Mouse (Mus musculus): ENCODE measurements around the gene Adssl1. TPM values are rescaled to one million over a fixed set of nuclear protein-coding genes. Genes with fewer than 3 reads are reported as not detected.

Adssl1 gene
- total RNA-seq (2012; rRNA removed): 9.4 and 10.7 TPM in 2 replicates
- 10.2 and 11.8 TPM in 2 replicates for total RNA-seq (2014; rRNA removed)
- polyA plus RNA-seq (2012; ENCODE audit: insufficient read length, low read depth): 29.4 and 37.1 TPM in 2 replicates

DNA sequence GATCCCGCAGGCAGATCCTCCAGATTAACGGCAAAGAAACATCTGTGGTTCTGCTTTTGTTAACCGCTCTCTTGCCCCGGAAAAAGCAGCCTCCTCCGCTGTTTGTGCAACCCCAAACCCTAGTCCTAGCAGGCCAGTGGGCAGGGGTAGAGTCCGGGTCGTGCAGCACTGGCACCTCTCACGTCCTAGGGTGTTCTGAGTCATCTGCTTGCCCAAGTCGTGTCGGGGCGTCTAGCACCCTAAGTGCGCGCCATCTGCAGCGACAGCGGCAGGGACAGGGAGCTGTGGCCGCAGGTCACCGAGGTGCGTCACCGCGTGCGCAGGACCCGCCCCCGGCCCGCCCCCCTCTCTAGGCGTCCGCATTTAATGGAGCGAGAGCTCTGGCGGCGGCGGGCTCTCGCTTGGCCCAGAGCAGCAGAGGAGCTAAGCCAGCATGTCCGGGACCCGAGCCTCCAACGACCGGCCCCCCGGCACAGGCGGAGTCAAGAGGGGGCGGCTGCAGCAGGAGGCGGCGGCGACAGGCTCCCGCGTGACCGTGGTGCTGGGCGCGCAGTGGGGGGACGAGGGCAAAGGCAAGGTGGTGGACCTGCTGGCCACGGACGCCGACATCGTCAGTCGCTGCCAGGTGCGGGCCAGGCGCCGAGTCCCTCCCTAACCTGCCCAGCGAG is at the start of gene Adssl1:
Adssl1 (plus strand) TSS at position 360 of the 668 bp plus-strand sequence.
- H3K4me1 ChIP-seq (ENCODE audit: control insufficient read depth in 1 of 2, insufficient read depth in 2 of 2): peaks cover 40 to 94% of the 10 kb centered on the region in 2 experiments
- TF ChIP-seq RAD21 (IDR thresholded peaks at IDR 0.05; ENCODE audit: low read depth, low read length): no peak
- no peak for TF ChIP-seq POLR2AphosphoS2 (IDR thresholded peaks at IDR 0.05; ENCODE audit: low read depth, low read length)
- TF ChIP-seq UBTF (IDR thresholded peaks at IDR 0.05; ENCODE audit: low read depth, low read length): no peak
- TF ChIP-seq MYC (IDR thresholded peaks at IDR 0.05; ENCODE audit: low read depth, low read length): no peak
- TF ChIP-seq ELF1 (IDR thresholded peaks at IDR 0.05; ENCODE audit: low read depth, low read length): 0 out of 2 replicates have a peak, but pooled peaks have one; percentile 4
- TF ChIP-seq ZNF384 (IDR thresholded peaks at IDR 0.05; ENCODE audit: low read depth, low read length): no peak
- no peak for TF ChIP-seq CHD1 (IDR thresholded peaks at IDR 0.05; ENCODE audit: low read depth, low read length)
- TF ChIP-seq USF1 (IDR thresholded peaks at IDR 0.05; ENCODE audit: low read depth, low read length): no peak
- TF ChIP-seq NELFE (IDR thresholded peaks at IDR 0.05; ENCODE audit: low read depth, low read length): peak; percentile 85
- peak; percentile 92 for TF ChIP-seq ZMIZ1 (IDR thresholded peaks at IDR 0.05; ENCODE audit: low read depth, low read length)
- no peak for TF ChIP-seq USF2 (conservative IDR thresholded peaks at IDR 0.05; ENCODE audit: low read depth, low read length)
- TF ChIP-seq PAX5 (IDR thresholded peaks at IDR 0.05; ENCODE audit: low read length): no peak
- no peak for TF ChIP-seq ETS1 (conservative IDR thresholded peaks at IDR 0.05; ENCODE audit: low read depth, low read length)
- no peak for TF ChIP-seq JUND (conservative IDR thresholded peaks at IDR 0.05; ENCODE audit: low read depth, low read length)
- no peak for TF ChIP-seq JUN (IDR thresholded peaks at IDR 0.05; ENCODE audit: insufficient read depth, low read depth, low read length)
- peak; percentile 80 for TF ChIP-seq NRF1 (IDR thresholded peaks at IDR 0.05; ENCODE audit: low read depth, low read length)
- TF ChIP-seq HCFC1 (IDR thresholded peaks at IDR 0.05; ENCODE audit: low read depth, low read length): peak; percentile 42
- no peak for TF ChIP-seq MEF2A (IDR thresholded peaks at IDR 0.05; ENCODE audit: borderline replicate concordance, low read depth, low read length)
- no peak for TF ChIP-seq ZC3H11A (IDR thresholded peaks at IDR 0.05; ENCODE audit: low read depth, low read length)
- no peak for TF ChIP-seq E2F4 (IDR thresholded peaks at IDR 0.05; ENCODE audit: insufficient replicate concordance, low read depth, low read length)
- TF ChIP-seq TBP (conservative IDR thresholded peaks at IDR 0.05; ENCODE audit: low read depth, low read length): no peak
- TF ChIP-seq MAFK (IDR thresholded peaks at IDR 0.05; ENCODE audit: insufficient replicate concordance, low read length): no peak
- TF ChIP-seq ZKSCAN1 (IDR thresholded peaks at IDR 0.05; ENCODE audit: borderline replicate concordance, low read depth, low read length): no peak
- peak; percentile 87 for TF ChIP-seq MXI1 (IDR thresholded peaks at IDR 0.05; ENCODE audit: low read depth, low read length)
- TF ChIP-seq EP300 (IDR thresholded peaks at IDR 0.05; ENCODE audit: low read length): 0 out of 2 replicates have a peak, but pooled peaks have one; percentile 2
- no peak for TF ChIP-seq CHD2 (IDR thresholded peaks at IDR 0.05; ENCODE audit: low read length)
- TF ChIP-seq SIN3A (IDR thresholded peaks at IDR 0.05; ENCODE audit: low read length): peak; percentile 71
- no peak for TF ChIP-seq CTCF (conservative IDR thresholded peaks at IDR 0.05 in 1 of 2, IDR thresholded peaks at IDR 0.05 in 1 of 2; ENCODE audit: low read depth in 2 of 2, low read length in 2 of 2)
- TF ChIP-seq GABPA (IDR thresholded peaks at IDR 0.05; ENCODE audit: insufficient replicate concordance, low read depth, low read length): no peak
- TF ChIP-seq RCOR1 (conservative IDR thresholded peaks at IDR 0.05; ENCODE audit: low read depth, low read length): no peak
- no peak for TF ChIP-seq MAZ (IDR thresholded peaks at IDR 0.05; ENCODE audit: low read depth, low read length)
- peak; percentile 17; the same call in 1 of the 2 replicates for TF ChIP-seq BHLHE40 (IDR thresholded peaks at IDR 0.05; ENCODE audit: low read depth, low read length)
- TF ChIP-seq SMC3 (IDR thresholded peaks at IDR 0.05; ENCODE audit: low read depth, low read length): no peak
- peak; percentile 65 for TF ChIP-seq TCF12 (IDR thresholded peaks at IDR 0.05; ENCODE audit: low read depth, low read length)
- TF ChIP-seq MAX (IDR thresholded peaks at IDR 0.05; ENCODE audit: low read length): no peak; the same call in 1 of the 2 replicates
- peak; percentile 13; the same call in 1 of the 2 replicates for TF ChIP-seq IRF4 (IDR thresholded peaks at IDR 0.05; ENCODE audit: low read depth, low read length)
- no peak for TF ChIP-seq KAT2A (IDR thresholded peaks at IDR 0.05; ENCODE audit: insufficient replicate concordance, low read length)
- TF ChIP-seq POLR2A (IDR thresholded peaks at IDR 0.05; ENCODE audit: low read depth, low read length): peak; percentile 85
- no peaks in the 10 kb centered on the region for H3K9me3 ChIP-seq (replicated peaks; ENCODE audit: low read length)
- H3K4me2 ChIP-seq (ENCODE audit: insufficient read depth, low read depth, poor library complexity, severe bottlenecking): peak within 1 kb of the TSS; percentile 64
- dilution Hi-C loops (cut with MboI; ENCODE audit: extremely low pct_ligation_motif_present, extremely low pct_unique_long_range_greater_than_20kb, low sequenced_read_pairs): no loop called here
- H3K27me3 ChIP-seq (replicated peaks): no peaks in the 10 kb centered on the region
- H3K79me2 ChIP-seq (replicated peaks; ENCODE audit: control insufficient read depth, extremely low read depth, insufficient read depth, poor library complexity, severe bottlenecking): no peaks in the 10 kb centered on the region
- DNase-seq (ENCODE audit: extremely low read depth): peak; percentile 71
- H3K9ac ChIP-seq (ENCODE audit: insufficient read depth, low read depth): peak within 1 kb of the TSS; percentile 50
- H3K27ac ChIP-seq (ENCODE audit: insufficient read depth, low read depth): peak within 1 kb of the TSS; percentile 48
- peaks cover 7 to 15% of the 10 kb centered on the region in 2 experiments for H3K36me3 ChIP-seq (replicated peaks in 1 of 2; ENCODE audit: control insufficient read depth in 1 of 2, insufficient read depth in 1 of 2, low read length in 1 of 2)
- in situ Hi-C loops (cut with MboI; ENCODE audit: low pct_ligation_motif_present, low pct_unique_long_range_greater_than_20kb, low sequenced_read_pairs): no loop called here
- H3K4me3 ChIP-seq (replicated peaks in 1 of 3; ENCODE audit: low read depth in 2 of 3, low read length in 2 of 3, poor library complexity in 1 of 3): peak within 1 kb of the TSS; percentile 58 to 64 (median 61)
